Mouse (Mus musculus) kidney, adult 10 weeks (tissue): ENCODE measurements around the gene Gm13101. TPM values are rescaled to one million over a fixed set of nuclear protein-coding genes. Genes with fewer than 3 reads are reported as not detected.

Experiments used
- polyA plus RNA-seq: library from polyadenylated mRNA; stranded (reverse); fragments of 350-450 nt; fragmentation: Illumina TruSeq; extraction: RNeasy Lipid Tissue Mini Kit (QIAGEN cat#74804); gene quantifications from one replicate; pipeline ENCODE4 v1.2.3, GENCODE M21; 2014; ENCODE audit warnings: low read depth, low replicate concordance

The Gm13101 gene
- not detected for polyA plus RNA-seq

DNA sequence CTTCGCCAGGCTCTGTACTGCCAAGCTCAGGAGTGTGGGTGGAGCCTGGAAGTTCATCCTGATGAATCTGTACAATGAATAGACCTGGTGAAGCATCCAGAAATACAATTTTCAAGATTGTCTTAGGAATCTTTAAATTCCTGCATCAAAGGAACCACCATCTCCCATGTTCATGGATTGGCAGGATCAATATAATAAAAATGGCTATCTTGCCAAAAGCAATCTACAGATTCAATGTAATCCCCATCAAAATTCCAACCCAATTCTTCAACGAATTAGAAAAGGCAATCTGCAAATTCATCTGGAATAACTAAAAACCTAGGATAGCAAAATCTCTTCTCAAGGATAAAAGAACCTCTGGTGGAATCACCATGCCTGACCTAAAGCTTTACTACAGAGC is at the start of gene Gm13101:
TSS of gene Gm13101 (minus strand) at position 101 of the 400 bp plus-strand sequence.

GRCm38 (mm10) chr4:143994269-143994668 is 27.5 kb upstream of the Gm13101 start, which contains the start of gene Pramef17:
TSS of gene Pramef17 (minus strand) at chr4:143994369.

GRCm38 (mm10) chr4:143950916-143951315 is 15.8 kb downstream of the Gm13101 start, which contains the start of gene Pramef25:
TSS of gene Pramef25 (minus strand) at chr4:143951016.

Other genes starting within 250 kb of the Gm13101 start
- not detected for gene Gm13078, start 247.5 kb downstream of the Gm13101 start, polyA plus RNA-seq
- not detected for gene Gm13023, start 177.6 kb downstream of the Gm13101 start, polyA plus RNA-seq
- gene Gm13084, start 150.9 kb downstream of the Gm13101 start, polyA plus RNA-seq, result not detected
- gene Gm13103, start 120.5 kb downstream of the Gm13101 start, polyA plus RNA-seq, result not detected
- not detected for gene Pramef6, start 66.6 kb downstream of the Gm13101 start, polyA plus RNA-seq
- gene Pramef25, start 15.9 kb downstream of the Gm13101 start, polyA plus RNA-seq, result not detected
- not detected for gene Pramef17, start 27.4 kb upstream of the Gm13101 start, polyA plus RNA-seq
- not detected for gene Pramel4, start 92.2 kb upstream of the Gm13101 start, polyA plus RNA-seq
- gene Gm13102, start 139.5 kb upstream of the Gm13101 start, polyA plus RNA-seq, result not detected
- not detected for gene Oog3, start 195.7 kb upstream of the Gm13101 start, polyA plus RNA-seq
- gene Oog2, start 223.8 kb upstream of the Gm13101 start, polyA plus RNA-seq, result not detected
- not detected for gene C87977, start 246.4 kb upstream of the Gm13101 start, polyA plus RNA-seq